Mouse (Mus musculus): Measurements from ENCODE around the gene Car10.

Car10 gene

GRCm38 (mm10) chr11:93502864-93503263, 405.0 kb downstream of the Car10 start:
- DNase-seq = no peak

GRCm38 (mm10) chr11:93503469-93503868, 405.6 kb downstream of the Car10 start:
- DNase-seq = peak; percentile 40

- DNase-seq = no peak
These were observed 411.9 kb downstream of the Car10 start for GRCm38 (mm10) chr11:93509527-93510235.

GRCm38 (mm10) chr11:93512843-93513242, 415.0 kb downstream of the Car10 start:
- no peak for DNase-seq

- no peak for DNase-seq
These were observed 416.6 kb downstream of the Car10 start for GRCm38 (mm10) chr11:93514396-93514795.

GRCm38 (mm10) chr11:93515566-93515965, 417.7 kb downstream of the Car10 start:
- DNase-seq = no peak

- DNase-seq = no peak
These were observed 418.4 kb downstream of the Car10 start for GRCm38 (mm10) chr11:93516216-93516615.

- no peak for DNase-seq
These were observed 419.1 kb downstream of the Car10 start for GRCm38 (mm10) chr11:93516946-93517345.

GRCm38 (mm10) chr11:93522501-93522900, 424.7 kb downstream of the Car10 start:
- DNase-seq = no peak

- no peak for DNase-seq
These were observed 428.1 kb downstream of the Car10 start for GRCm38 (mm10) chr11:93525921-93526320.

GRCm38 (mm10) chr11:93531029-93531680, 433.3 kb downstream of the Car10 start:
- DNase-seq = peak; percentile 85

- no peak for DNase-seq
These were observed 438.4 kb downstream of the Car10 start for GRCm38 (mm10) chr11:93536244-93536643.

GRCm38 (mm10) chr11:93548904-93549303, 451.1 kb downstream of the Car10 start:
- DNase-seq = no peak

GRCm38 (mm10) chr11:93550908-93551307, 453.1 kb downstream of the Car10 start:
- peak; percentile 59 for DNase-seq

GRCm38 (mm10) chr11:93559118-93559517, 461.3 kb downstream of the Car10 start:
- no peak for DNase-seq

- DNase-seq = no peak
These were observed 462.7 kb downstream of the Car10 start for GRCm38 (mm10) chr11:93560570-93560969.

GRCm38 (mm10) chr11:93562330-93562865, 464.6 kb downstream of the Car10 start:
- DNase-seq = no peak

- DNase-seq = no peak
These were observed 467.9 kb downstream of the Car10 start for GRCm38 (mm10) chr11:93565756-93566155.

- no peak for DNase-seq
These were observed 474.3 kb downstream of the Car10 start for GRCm38 (mm10) chr11:93571917-93572641.

GRCm38 (mm10) chr11:93577441-93577840, 479.6 kb downstream of the Car10 start:
- DNase-seq = no peak

GRCm38 (mm10) chr11:93579626-93580025, 481.8 kb downstream of the Car10 start:
- DNase-seq = no peak

- no peak for DNase-seq
These were observed 483.5 kb downstream of the Car10 start for GRCm38 (mm10) chr11:93581326-93581725.

GRCm38 (mm10) chr11:93587788-93588187, 490.0 kb downstream of the Car10 start:
- no peak for DNase-seq

GRCm38 (mm10) chr11:93590652-93591051, 492.8 kb downstream of the Car10 start:
- no peak for DNase-seq

Data from kidney, postnatal 10 days (tissue).